Mouse (Mus musculus) MEL (cell line): ENCODE measurements around the gene Orm3. TPM values are rescaled to one million over a fixed set of nuclear protein-coding genes. Genes with fewer than 3 reads are reported as not detected.

Experiments used
- BHLHE40 ChIP-seq: IDR thresholded peaks from 2 replicates; pipeline ENCODE4 v1.6.1; 2012; ENCODE audit warnings: low read depth, mild to moderate bottlenecking, inconsistent platforms, low read length, improper control_type of control experiment, borderline replicate concordance
- CTCF ChIP-seq, 3 experiments: IDR thresholded peaks in 2 of 3; conservative IDR thresholded peaks in 1 of 3; 2 replicates each; pipeline ENCODE4 v1.5.1; 2011 to 2012; ENCODE audit warnings: low read length in 3 of 3, low read depth in 2 of 3, mild to moderate bottlenecking in 2 of 3, improper control_type of control experiment in 1 of 3, inconsistent platforms in 1 of 3, mixed read lengths in 1 of 3, moderate library complexity in 1 of 3; ENCODE audit not compliant: control insufficient read depth in 1 of 3, insufficient read depth in 1 of 3, poor library complexity in 1 of 3, severe bottlenecking in 1 of 3
- E2F4 ChIP-seq: IDR thresholded peaks from 2 replicates; pipeline ENCODE4 v1.6.1; 2011; ENCODE audit warnings: low read depth, low read length, improper control_type of control experiment, borderline replicate concordance
- ELF1 ChIP-seq: IDR thresholded peaks from 2 replicates; pipeline ENCODE4 v1.6.1; 2014; ENCODE audit warnings: low read depth, mild to moderate bottlenecking, inconsistent platforms, low read length, improper control_type of control experiment, moderate library complexity
- EP300 ChIP-seq, 2 experiments: IDR thresholded peaks; 2 replicates each; pipeline ENCODE4 v1.6.1; 2011; ENCODE audit warnings: improper control_type of control experiment in 2 of 2, low read length in 2 of 2, low read depth in 1 of 2, mild to moderate bottlenecking in 1 of 2
- GABPA ChIP-seq: IDR thresholded peaks from 2 replicates; pipeline ENCODE4 v1.6.1; 2012; ENCODE audit warnings: low read depth, mild to moderate bottlenecking, inconsistent platforms, low read length, improper control_type of control experiment, moderate library complexity
- GATA1 ChIP-seq: IDR thresholded peaks from 2 replicates; pipeline ENCODE4 v1.6.1; 2011; ENCODE audit warnings: low read depth, low read length, improper control_type of control experiment
- HCFC1 ChIP-seq: IDR thresholded peaks from 2 replicates; pipeline ENCODE4 v1.6.1; 2012; ENCODE audit warnings: low read depth, mild to moderate bottlenecking, inconsistent platforms, low read length, improper control_type of control experiment, moderate library complexity
- MAFK ChIP-seq: IDR thresholded peaks from 2 replicates; pipeline ENCODE4 v1.6.1; 2011; ENCODE audit warnings: low read depth, mild to moderate bottlenecking, low read length, improper control_type of control experiment, borderline replicate concordance
- MAZ ChIP-seq: IDR thresholded peaks from 2 replicates; pipeline ENCODE4 v1.6.1; 2012; ENCODE audit warnings: low read depth, mild to moderate bottlenecking, inconsistent platforms, low read length, improper control_type of control experiment
- MXI1 ChIP-seq: IDR thresholded peaks from 2 replicates; pipeline ENCODE4 v1.6.1; 2011; ENCODE audit warnings: mild to moderate bottlenecking, low read depth, low read length, improper control_type of control experiment
- NRF1 ChIP-seq: IDR thresholded peaks from 2 replicates; pipeline ENCODE4 v1.6.1; 2014; ENCODE audit warnings: low read depth, mild to moderate bottlenecking, inconsistent platforms, low read length, improper control_type of control experiment, moderate library complexity; ENCODE audit not compliant: poor library complexity, insufficient read depth, severe bottlenecking
- POLR2A ChIP-seq, 2 experiments: IDR thresholded peaks; 2 replicates each; pipeline ENCODE4 v1.6.1; 2011 to 2012; ENCODE audit warnings: low read length in 2 of 2, mild to moderate bottlenecking in 2 of 2, control low read depth in 1 of 2, improper control_type of control experiment in 1 of 2, low read depth in 1 of 2, moderate library complexity in 1 of 2; ENCODE audit not compliant: control insufficient read depth in 1 of 2, insufficient read depth in 1 of 2, poor library complexity in 1 of 2
- RCOR1 ChIP-seq: IDR thresholded peaks from 2 replicates; pipeline ENCODE4 v1.6.1; 2012; ENCODE audit warnings: low read depth, mild to moderate bottlenecking, inconsistent platforms, low read length, improper control_type of control experiment
- TBP ChIP-seq: IDR thresholded peaks from 2 replicates; pipeline ENCODE4 v1.8.0; 2011; ENCODE audit warnings: low read depth, low read length, improper control_type of control experiment
- TCF12 ChIP-seq: IDR thresholded peaks from 2 replicates; pipeline ENCODE4 v1.6.1; 2014; ENCODE audit warnings: low read depth, mild to moderate bottlenecking, inconsistent platforms, low read length, improper control_type of control experiment, moderate library complexity
- UBTF ChIP-seq: IDR thresholded peaks from 2 replicates; pipeline ENCODE4 v1.6.1; 2012; ENCODE audit warnings: low read depth, mild to moderate bottlenecking, inconsistent platforms, low read length, improper control_type of control experiment, moderate library complexity, borderline replicate concordance; ENCODE audit not compliant: insufficient read depth
- polyA plus RNA-seq, 2 experiments: library from polyadenylated mRNA; stranded (reverse) in 1 of 2; unstranded in 1 of 2; fragments of >175 nt in 1 of 2; fragments of >200 nt in 1 of 2; gene quantifications; 2 replicates each; pipeline versions ENCODE4 v1.2.1 to v1.2.4; 2012; ENCODE audit warnings: low replicate concordance in 2 of 2, low read depth in 1 of 2; ENCODE audit not compliant: insufficient read length in 2 of 2, insufficient read depth in 1 of 2, missing spikeins in 1 of 2
- total RNA-seq: library from RNA; depleted of rRNA; stranded (reverse); fragments of 300-350 nt; gene quantifications from 2 replicates; pipeline ENCODE4 v1.2.3, GENCODE M21; 2012; rRNA removed

Gene Orm3
- total and polyA plus RNA-seq, 3 experiments: not detected

DNA sequence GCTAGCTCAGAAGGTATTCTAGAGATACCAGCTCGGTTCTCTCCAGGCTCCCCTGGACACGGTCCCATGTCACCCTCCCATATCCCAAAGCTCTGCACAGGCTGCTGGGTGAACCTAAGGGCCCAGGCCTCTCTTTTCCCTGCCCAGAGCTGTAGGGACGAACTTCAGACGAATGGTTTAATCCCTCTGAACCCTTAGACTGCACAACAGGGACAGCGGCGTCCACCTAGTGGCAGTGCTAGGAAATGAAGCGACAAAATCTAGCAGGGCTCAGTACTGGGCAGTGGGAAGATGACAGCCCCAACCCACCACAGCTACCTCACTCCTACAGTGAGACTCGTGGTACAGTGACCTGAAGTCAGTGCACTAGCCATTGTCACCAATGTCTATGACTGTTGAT, 52.7 kb downstream of the Orm3 start (continued):
- TF ChIP-seq NRF1: no peak
- no peak for TF ChIP-seq MAZ
- TF ChIP-seq BHLHE40: 0 out of 2 replicates have a peak, but pooled peaks have one; percentile 22
- TF ChIP-seq HCFC1: 0 out of 2 replicates have a peak, but pooled peaks have one; percentile 20
- TF ChIP-seq EP300 (IDR thresholded peaks at IDR 0.05; ENCODE audit: low read depth in 1 of 2, low read length in 2 of 2): no peak
- peak; percentile 64 to 74 (median 74) for TF ChIP-seq CTCF (IDR thresholded peaks at IDR 0.05 in 2 of 3, conservative IDR thresholded peaks at IDR 0.05 in 1 of 3; ENCODE audit: control insufficient read depth in 1 of 3, insufficient read depth in 1 of 3, low read depth in 2 of 3, low read length in 3 of 3, poor library complexity in 1 of 3, severe bottlenecking in 1 of 3)
- TF ChIP-seq RCOR1: no peak
- TF ChIP-seq UBTF: no peak
- no peak for TF ChIP-seq GABPA
- peak; percentile 28; the same call in 1 of the 2 replicates for TF ChIP-seq TBP
- no peak for TF ChIP-seq ELF1
- TF ChIP-seq MAFK: no peak
- no peak for TF ChIP-seq GATA1
- no peak for TF ChIP-seq POLR2A (IDR thresholded peaks at IDR 0.05; ENCODE audit: control insufficient read depth in 1 of 2, insufficient read depth in 1 of 2, low read depth in 1 of 2, low read length in 2 of 2, poor library complexity in 1 of 2)
- no peak for TF ChIP-seq TCF12
- no peak for TF ChIP-seq E2F4
- no peak for TF ChIP-seq MXI1

Other genes starting within 250 kb of the Orm3 start
- not detected in 2 replicates for gene Ambp, start 201.4 kb upstream of the Orm3 start, total RNA-seq
- gene Ambp, start 201.4 kb upstream of the Orm3 start, polyA plus RNA-seq: not detected
- gene Kif12, start 184.0 kb upstream of the Orm3 start, total RNA-seq: not detected in 2 replicates
- not detected for gene Kif12, start 184.0 kb upstream of the Orm3 start, polyA plus RNA-seq
- not detected in 2 replicates for gene Col27a1, start 142.2 kb upstream of the Orm3 start, total RNA-seq
- not detected for gene Col27a1, start 142.2 kb upstream of the Orm3 start, polyA plus RNA-seq
- not detected in 2 replicates for gene Orm1, start 11.6 kb upstream of the Orm3 start, total RNA-seq
- gene Orm1, start 11.6 kb upstream of the Orm3 start, polyA plus RNA-seq: not detected
- not detected in 2 replicates for gene Orm2, start 6.3 kb downstream of the Orm3 start, total RNA-seq
- gene Orm2, start 6.3 kb downstream of the Orm3 start, polyA plus RNA-seq: not detected
- gene Akna, start 47.2 kb downstream of the Orm3 start, total RNA-seq: 3.9 and 6.2 TPM in 2 replicates
- 10 to 100 TPM in 1 of 2 experiments, not detected in 1; 14.1 TPM for gene Akna, start 47.2 kb downstream of the Orm3 start, polyA plus RNA-seq
- not detected in 2 replicates for gene Whrn, start 139.8 kb downstream of the Orm3 start, total RNA-seq
- gene Whrn, start 139.8 kb downstream of the Orm3 start, polyA plus RNA-seq: not detected
- 146 and 164 TPM in 2 replicates for gene Atp6v1g1, start 188.6 kb downstream of the Orm3 start, total RNA-seq
- 100 to 1,000 TPM in 1 of 2 experiments, not detected in 1; 122 TPM for gene Atp6v1g1, start 188.6 kb downstream of the Orm3 start, polyA plus RNA-seq
- gene Tmem268, start 202.6 kb downstream of the Orm3 start, total RNA-seq: 6.9 and 8.1 TPM in 2 replicates
- 10 to 100 TPM in 1 of 2 experiments, not detected in 1; 11.3 TPM for gene Tmem268, start 202.6 kb downstream of the Orm3 start, polyA plus RNA-seq
- gene Gm11213, start 249.1 kb downstream of the Orm3 start, total RNA-seq: not detected in 2 replicates
- gene Gm11213, start 249.1 kb downstream of the Orm3 start, polyA plus RNA-seq: not detected